Mouse (Mus musculus): ENCODE measurements around the gene Abca2.

Abca2 gene

GRCm38 (mm10) chr2:25460551-25461309 lies 32.2 kb downstream of the Abca2 start, which contains the start of gene Paxx:
Gene Paxx (minus strand): TSS chr2:25461094.
- peak; percentile 89 for DNase-seq (ENCODE audit: low spot score)

- no peak for DNase-seq (ENCODE audit: low spot score)
Observed at GRCm38 (mm10) chr2:25461407-25461806, 32.9 kb downstream of the Abca2 start.

GRCm38 (mm10) chr2:25463630-25464029 lies 35.1 kb downstream of the Abca2 start:
- DNase-seq (ENCODE audit: low spot score), result no peak

- DNase-seq (ENCODE audit: low spot score), result no peak
Observed at GRCm38 (mm10) chr2:25465256-25465655, 36.8 kb downstream of the Abca2 start.

- DNase-seq (ENCODE audit: low spot score), result no peak
Observed at GRCm38 (mm10) chr2:25465816-25466635, 37.5 kb downstream of the Abca2 start.

GRCm38 (mm10) chr2:25467606-25468303 lies 39.3 kb downstream of the Abca2 start:
- peak; percentile 63 for DNase-seq (ENCODE audit: low spot score)

GRCm38 (mm10) chr2:25468962-25469915 lies 40.7 kb downstream of the Abca2 start:
- peak; percentile 70 for DNase-seq (ENCODE audit: low spot score)

- no peak for DNase-seq (ENCODE audit: low spot score)
Observed at GRCm38 (mm10) chr2:25469969-25470368, 41.5 kb downstream of the Abca2 start, which contains the start of gene Ptgds. Gene Ptgds (minus strand): TSS chr2:25470046.

- DNase-seq (ENCODE audit: low spot score), result no peak
Observed at GRCm38 (mm10) chr2:25472550-25472949, 44.0 kb downstream of the Abca2 start.

- DNase-seq (ENCODE audit: low spot score), result no peak
Observed at GRCm38 (mm10) chr2:25477541-25477940, 49.0 kb downstream of the Abca2 start.

- peak; percentile 71 for DNase-seq (ENCODE audit: low spot score)
Observed at GRCm38 (mm10) chr2:25477967-25478675, 49.6 kb downstream of the Abca2 start.

GRCm38 (mm10) chr2:25479551-25480311 lies 51.2 kb downstream of the Abca2 start:
- no peak for DNase-seq (ENCODE audit: low spot score)

GRCm38 (mm10) chr2:25480541-25480940 lies 52.0 kb downstream of the Abca2 start:
- DNase-seq (ENCODE audit: low spot score), result no peak

- DNase-seq (ENCODE audit: low spot score), result no peak
Observed at GRCm38 (mm10) chr2:25482969-25483368, 54.5 kb downstream of the Abca2 start.

- no peak for DNase-seq (ENCODE audit: low spot score)
Observed at GRCm38 (mm10) chr2:25484901-25485647, 56.6 kb downstream of the Abca2 start.

- no peak for DNase-seq (ENCODE audit: low spot score)
Observed at GRCm38 (mm10) chr2:25487965-25488670, 59.6 kb downstream of the Abca2 start.

- DNase-seq (ENCODE audit: low spot score), result no peak
Observed at GRCm38 (mm10) chr2:25488671-25489068, 60.2 kb downstream of the Abca2 start.

- no peak for DNase-seq (ENCODE audit: low spot score)
Observed at GRCm38 (mm10) chr2:25492988-25493387, 64.5 kb downstream of the Abca2 start.

All from testis, postnatal 10 days (tissue).